Mouse (Mus musculus) CD4-positive, CD25-positive, alpha-beta regulatory T cell, adult 2 months (primary cell): ENCODE data around the gene Kdm1a.

Experiments used
- DNase-seq: peaks from one replicate; pipeline ENCODE4 v3.0.0-alpha.2; 2012; ENCODE audit warnings: low read depth, low spot score

Kdm1a gene

DNA sequence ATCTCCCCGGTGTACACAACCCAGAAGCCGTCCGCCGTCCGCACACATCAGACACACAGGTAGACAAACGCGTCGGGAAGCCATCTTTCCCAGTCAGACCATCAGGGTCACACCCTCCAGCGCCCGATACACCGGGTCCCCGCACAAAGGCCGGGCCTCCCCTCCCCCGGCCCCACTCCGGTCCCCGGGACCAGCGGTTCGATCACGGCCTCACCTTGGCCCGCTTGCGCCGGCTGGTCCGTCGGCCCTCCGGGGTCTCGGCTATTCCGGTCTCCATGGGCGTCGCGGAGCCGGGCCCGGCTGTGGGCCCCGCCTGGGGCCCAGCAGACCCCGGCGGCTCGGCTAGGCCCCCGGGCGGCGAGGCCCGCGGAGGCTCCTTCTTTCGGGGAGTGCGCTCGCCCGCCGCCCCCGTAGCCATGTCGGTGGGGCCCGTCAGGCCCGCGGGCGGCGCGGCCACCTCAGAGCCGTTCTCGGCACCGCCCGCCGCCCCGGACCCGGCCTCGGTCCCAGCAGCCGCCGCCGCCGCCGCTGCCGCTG lies 437 bp downstream of the Kdm1a start:
- peak; percentile 66 for DNase-seq

DNA sequence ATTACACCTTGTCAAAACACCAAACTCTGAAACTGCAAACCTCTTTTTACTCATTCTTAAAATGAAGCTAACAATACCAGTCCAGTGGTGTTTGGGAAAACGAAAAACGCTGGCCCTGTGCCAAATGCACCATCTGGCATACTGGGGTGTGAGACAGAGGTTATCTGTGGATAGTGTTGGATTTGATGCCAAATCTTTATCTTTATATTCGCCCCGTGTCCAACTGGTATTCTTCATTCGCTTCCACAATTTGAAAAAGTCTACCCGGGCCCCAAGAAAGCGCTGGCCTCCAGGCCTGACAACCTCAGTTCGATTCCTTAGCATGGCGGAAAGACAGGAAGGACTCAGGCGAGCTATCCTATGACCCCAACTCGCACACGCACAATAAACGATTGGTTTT lies 1.0 kb downstream of the Kdm1a start:
- DNase-seq: peak; percentile 38

- DNase-seq: no peak
Measured at GRCm38 (mm10) chr4:136600536-136600935, 2.0 kb downstream of the Kdm1a start.

DNA sequence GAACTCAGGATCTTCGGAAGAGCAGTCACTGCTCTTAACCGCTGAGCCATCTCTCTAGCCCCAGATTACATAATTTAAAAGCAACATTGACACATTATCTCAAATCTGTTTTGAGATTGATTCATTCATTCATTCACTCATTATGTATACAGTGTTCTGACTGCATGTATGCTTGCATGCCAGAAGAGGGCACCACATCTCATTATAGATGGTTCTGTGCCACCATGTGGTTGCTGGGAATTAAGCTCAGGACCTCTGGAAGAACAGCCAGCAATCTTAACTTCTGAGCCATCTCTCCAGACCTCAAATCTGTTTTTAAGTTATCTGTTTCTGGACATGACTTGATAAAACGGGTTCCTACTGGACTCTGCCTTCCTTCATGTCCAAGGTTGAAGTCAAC lies 2.7 kb downstream of the Kdm1a start:
- peak; percentile 37 for DNase-seq

GRCm38 (mm10) chr4:136598268-136598876 lies 4.2 kb downstream of the Kdm1a start:
- peak; percentile 10 for DNase-seq

DNA sequence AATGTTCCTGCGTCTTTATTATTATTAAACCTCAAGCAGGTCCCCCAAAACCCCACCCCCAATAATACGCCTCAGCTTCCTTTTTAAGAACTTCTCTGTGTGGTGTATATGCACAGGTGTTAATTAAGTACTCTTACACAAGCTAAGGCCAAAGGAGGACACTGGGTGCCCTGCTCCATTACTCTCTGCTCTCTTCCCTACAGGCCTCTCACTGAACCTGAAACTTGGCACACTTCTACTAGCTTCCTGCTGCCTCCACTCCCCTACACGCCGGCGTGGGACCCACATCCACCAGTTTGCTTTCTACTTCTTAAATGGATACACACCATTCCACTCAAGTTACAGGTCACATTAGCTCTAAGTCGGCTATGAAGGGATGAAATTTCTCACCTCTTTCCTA lies 7.3 kb downstream of the Kdm1a start:
- DNase-seq: no peak

DNA sequence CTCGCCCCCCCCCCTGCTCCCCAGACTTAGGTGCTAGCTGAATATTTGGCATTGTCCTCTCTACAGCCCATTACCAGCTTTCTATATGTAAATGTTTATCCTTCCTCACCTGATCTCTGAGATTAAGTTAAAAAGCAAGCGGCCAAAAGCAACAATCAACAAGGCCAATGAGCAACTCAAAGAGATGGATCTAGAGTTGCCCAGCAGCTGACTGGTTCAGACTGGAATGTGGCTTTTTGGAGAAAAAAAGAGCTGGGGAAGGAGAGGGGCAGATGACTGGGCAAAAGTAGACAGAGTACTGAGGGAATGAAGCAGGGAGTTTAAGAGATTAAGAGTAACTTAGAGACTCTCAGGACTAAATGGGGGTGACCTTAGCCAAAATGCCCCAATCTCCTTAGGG lies 8.5 kb downstream of the Kdm1a start:
- no peak for DNase-seq

GRCm38 (mm10) chr4:136592111-136592510 lies 10.4 kb downstream of the Kdm1a start:
- DNase-seq: no peak

DNA sequence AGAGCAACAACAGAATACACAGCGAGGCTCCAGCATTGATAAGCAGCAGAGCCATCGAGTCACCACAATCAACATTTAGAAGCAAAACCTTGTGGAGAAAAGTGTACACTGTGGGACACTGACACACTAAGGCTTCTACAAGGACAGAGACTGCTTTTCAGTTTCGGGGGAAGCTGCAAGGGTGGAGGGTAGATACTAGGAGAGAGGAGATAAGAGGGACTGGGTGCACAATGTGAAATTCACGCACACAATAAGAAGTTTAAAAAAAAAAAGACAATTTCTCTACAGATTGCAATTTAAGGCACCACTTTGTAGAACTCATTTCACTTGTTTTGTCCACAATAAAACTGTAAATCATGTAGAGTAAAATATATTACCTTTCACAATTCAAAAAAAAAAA lies 14.5 kb downstream of the Kdm1a start:
- DNase-seq: no peak

GRCm38 (mm10) chr4:136587221-136587827 lies 15.2 kb downstream of the Kdm1a start:
- DNase-seq: no peak

GRCm38 (mm10) chr4:136581885-136582284 lies 20.6 kb downstream of the Kdm1a start:
- DNase-seq: no peak

- peak; percentile 73 for DNase-seq
Measured at GRCm38 (mm10) chr4:136569998-136570397, 32.5 kb downstream of the Kdm1a start.

DNA sequence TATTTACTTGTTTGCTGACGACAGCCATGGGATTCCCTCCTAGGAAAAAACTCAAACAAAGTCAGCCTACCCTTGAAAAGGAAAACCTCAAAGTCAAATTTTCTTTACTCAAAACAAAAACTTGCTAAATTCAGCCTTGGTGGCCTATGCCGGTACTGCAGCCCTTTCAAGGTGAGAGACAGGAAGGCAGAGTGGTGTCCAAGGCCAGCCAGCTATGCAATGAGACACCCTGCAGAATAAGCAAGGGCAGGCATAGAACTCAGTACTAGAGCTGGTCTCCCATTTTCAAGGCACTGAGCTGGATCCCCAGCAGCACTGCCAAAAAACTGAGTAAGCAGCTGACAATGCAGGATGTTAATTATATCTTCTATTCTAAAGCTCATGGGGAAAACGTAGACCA lies 33.9 kb downstream of the Kdm1a start:
- peak; percentile 33 for DNase-seq

DNA sequence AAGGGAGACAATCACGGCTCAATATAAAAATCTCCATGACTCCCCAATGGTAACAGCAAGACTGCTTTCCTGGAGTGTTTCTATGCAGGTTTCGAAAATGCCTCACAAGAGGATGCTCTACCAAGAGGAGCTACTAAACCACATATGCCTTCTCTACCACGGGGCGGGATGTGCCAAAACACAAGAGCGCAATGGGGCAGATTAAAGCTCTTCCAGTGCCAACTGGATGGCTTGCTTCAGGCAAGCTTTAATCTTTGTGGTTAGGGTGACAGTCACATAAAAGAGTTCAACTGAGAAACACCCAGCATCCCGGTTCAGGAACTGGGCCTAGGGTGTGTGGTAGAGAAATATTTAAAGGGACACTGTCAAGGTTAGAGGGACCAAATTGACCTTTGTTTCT lies 39.8 kb downstream of the Kdm1a start:
- no peak for DNase-seq

DNA sequence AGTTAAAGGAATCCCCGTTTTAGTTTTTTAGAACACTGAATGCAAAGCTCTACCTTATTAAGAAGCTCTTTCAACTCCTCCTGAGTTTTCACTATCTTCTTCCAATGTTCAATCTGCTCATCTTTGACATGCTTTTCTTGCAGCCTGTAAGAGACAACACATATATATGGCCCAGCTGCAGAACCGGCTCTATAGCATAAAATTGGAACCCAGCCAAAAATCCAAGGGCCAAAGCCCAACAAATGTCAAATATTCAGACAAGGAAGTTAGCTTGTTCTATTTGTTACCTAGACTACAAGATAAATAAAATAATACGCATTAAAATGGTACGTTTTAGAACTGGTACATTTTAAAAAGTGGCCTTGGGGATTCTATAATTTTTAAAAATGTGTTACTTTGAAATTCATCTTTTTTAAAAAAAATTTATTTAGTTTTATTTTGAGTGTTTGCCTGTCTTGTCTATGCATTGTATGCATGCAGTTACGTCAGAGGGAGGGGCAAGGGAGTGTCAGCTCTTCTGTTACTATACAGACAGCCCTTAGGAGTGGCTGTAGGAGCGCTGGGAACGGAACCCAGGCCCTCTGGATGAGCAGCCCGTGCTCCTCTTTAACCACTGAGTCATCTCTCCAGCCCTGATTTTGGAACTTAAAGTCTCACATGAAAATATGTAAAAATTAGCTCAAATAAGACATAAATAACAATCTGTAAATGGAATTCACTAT lies 42.1 kb downstream of the Kdm1a start:
- no peak for DNase-seq

- DNase-seq: no peak
Measured at GRCm38 (mm10) chr4:136559690-136560089, 42.8 kb downstream of the Kdm1a start.

DNA sequence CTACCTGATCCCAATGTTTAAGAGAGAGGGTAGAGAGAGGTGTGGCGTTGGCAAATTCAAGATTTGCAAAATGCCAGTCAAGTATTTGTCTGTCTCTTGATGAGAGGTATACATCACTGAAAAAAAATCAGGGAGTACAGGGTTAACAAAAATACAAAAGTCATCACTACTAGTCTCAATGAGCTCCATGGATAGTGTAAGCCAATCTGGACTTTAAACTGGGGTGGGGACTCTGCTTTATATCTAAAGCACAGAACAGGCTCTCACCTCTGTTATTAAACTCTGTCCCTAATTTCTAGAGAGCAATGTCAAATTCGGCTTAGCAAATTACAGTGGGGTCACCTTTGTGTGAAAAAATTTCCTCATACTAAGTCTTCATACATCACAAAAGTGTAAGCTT lies 44.9 kb downstream of the Kdm1a start:
- no peak for DNase-seq

GRCm38 (mm10) chr4:136553108-136553507 lies 49.4 kb downstream of the Kdm1a start:
- DNase-seq: no peak

DNA sequence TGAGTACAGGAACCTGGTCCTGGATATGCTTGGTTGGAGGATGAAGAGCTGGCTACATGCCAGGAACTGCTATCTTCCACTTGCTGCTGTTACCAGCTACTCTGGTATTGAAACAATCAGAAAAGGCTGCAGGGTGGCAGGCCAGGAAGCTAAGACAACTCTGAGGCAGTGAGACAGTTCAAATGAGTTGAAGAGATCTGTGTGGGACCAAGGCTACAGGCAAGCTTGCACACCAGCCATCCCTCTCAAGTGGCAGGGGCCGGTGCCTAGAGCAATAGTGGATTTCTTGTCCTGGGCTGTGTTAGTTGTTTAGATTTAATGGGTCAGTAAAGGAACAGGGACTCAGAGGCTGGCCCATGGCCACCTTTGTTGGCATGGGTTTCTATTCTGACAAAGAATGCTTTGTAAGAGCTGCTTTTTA lies 54.1 kb downstream of the Kdm1a start:
- DNase-seq: no peak

DNA sequence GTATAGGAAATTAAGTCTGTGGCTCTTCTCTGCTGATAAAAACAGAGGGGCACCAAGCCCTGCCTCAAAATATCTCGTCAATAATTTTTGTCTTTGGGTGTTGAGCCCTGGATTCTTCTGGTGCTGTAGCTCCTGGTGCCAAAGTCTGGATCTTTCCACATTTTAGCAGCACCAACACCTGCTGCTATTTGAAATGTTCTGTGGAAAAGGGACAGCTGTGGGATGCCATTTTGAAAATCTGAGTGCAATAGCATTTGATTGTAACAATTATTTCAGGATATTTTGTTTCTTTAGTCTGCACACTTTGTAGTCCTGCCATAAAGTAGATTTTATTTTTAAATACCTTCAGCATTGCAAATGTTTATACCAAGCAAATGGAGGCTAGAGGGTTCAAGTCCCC lies 54.8 kb downstream of the Kdm1a start:
- DNase-seq: no peak

GRCm38 (mm10) chr4:136546279-136547045 lies 56.1 kb downstream of the Kdm1a start:
- no peak for DNase-seq

DNA sequence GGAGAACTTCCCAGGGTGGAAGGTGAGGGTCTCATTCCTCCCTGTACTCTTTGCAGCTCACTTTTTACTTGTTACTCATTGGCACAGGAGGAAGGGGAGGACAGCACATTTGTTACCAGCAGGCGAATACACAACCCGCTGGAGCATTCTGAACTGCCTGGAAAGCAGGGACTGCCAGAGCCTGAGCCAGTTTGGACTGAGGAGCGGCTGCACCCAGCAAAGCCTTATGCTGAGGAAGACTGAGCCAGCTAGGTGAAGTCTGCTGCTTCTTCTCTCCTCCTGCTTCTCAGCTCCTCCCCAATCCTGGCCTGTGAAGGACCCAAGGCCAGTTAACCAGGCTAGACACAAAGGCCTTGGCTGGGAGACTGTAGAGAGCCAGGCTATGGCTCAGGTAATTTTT lies 57.4 kb downstream of the Kdm1a start:
- no peak for DNase-seq
